Mouse (Mus musculus): ENCODE measurements around the gene Ripor1. TPM values are rescaled to one million over a fixed set of nuclear protein-coding genes. Genes with fewer than 3 reads are reported as not detected.

The Ripor1 gene
- polyA plus RNA-seq, 1 experiment from 2014 or later, result 44.4 TPM

GRCm38 (mm10) chr8:105618892-105619591 is 14.0 kb downstream of the Ripor1 start:
- no peak for ATAC-seq (replicated peaks; ENCODE audit: low FRiP score, low read depth)
- H3K27ac ChIP-seq, result no peak overlapping the region
- no peaks in the 10 kb centered on the region for H3K9me3 ChIP-seq (replicated peaks; ENCODE audit: low read length)
- DNase-seq (ENCODE audit: low spot score), result no peak
- H3K4me2 ChIP-seq (ENCODE audit: low read length), result no peak overlapping the region
- no peak overlapping the region for H3K9ac ChIP-seq (ENCODE audit: low read depth, low read length)
- no peak overlapping the region for H3K4me3 ChIP-seq (replicated peaks; ENCODE audit: low read depth, low read length)
- no peaks in the 10 kb centered on the region for H3K27me3 ChIP-seq (ENCODE audit: insufficient read depth, low read length)
- WGBS, result 92% methylated on average over 19 of the region's 19 CpGs
- TF ChIP-seq CTCF (IDR thresholded peaks at IDR 0.05; ENCODE audit: low read depth), result no peak
- peaks cover 27% of the 10 kb centered on the region for H3K4me1 ChIP-seq (replicated peaks; ENCODE audit: insufficient read depth, low read length)
- H3K36me3 ChIP-seq (ENCODE audit: insufficient read depth, low read length), result peaks cover 66% of the 10 kb centered on the region

GRCm38 (mm10) chr8:105620211-105620610 is 15.2 kb downstream of the Ripor1 start:
- Histone ChIP-seq H3K4me3 (replicated peaks; ENCODE audit: low read depth, low read length) (no peak overlapping the region), H3K9me3 (replicated peaks; ENCODE audit: low read length) (no peaks in the 10 kb centered on the region), H3K36me3 (ENCODE audit: insufficient read depth, low read length) (peaks cover 66% of the 10 kb centered on the region), H3K27ac (no peak overlapping the region), H3K9ac (ENCODE audit: low read depth, low read length) (no peak overlapping the region), H3K4me2 (ENCODE audit: low read length) (no peak overlapping the region), H3K4me1 (replicated peaks; ENCODE audit: insufficient read depth, low read length) (peaks cover 22% of the 10 kb centered on the region), H3K27me3 (ENCODE audit: insufficient read depth, low read length) (no peaks in the 10 kb centered on the region)
- no peak for DNase-seq (ENCODE audit: low spot score)
- TF ChIP-seq CTCF (IDR thresholded peaks at IDR 0.05; ENCODE audit: low read depth), result no peak
- ATAC-seq (replicated peaks; ENCODE audit: low FRiP score, low read depth), result no peak
- 88% methylated on average over 19 of the region's 19 CpGs for WGBS

DNA sequence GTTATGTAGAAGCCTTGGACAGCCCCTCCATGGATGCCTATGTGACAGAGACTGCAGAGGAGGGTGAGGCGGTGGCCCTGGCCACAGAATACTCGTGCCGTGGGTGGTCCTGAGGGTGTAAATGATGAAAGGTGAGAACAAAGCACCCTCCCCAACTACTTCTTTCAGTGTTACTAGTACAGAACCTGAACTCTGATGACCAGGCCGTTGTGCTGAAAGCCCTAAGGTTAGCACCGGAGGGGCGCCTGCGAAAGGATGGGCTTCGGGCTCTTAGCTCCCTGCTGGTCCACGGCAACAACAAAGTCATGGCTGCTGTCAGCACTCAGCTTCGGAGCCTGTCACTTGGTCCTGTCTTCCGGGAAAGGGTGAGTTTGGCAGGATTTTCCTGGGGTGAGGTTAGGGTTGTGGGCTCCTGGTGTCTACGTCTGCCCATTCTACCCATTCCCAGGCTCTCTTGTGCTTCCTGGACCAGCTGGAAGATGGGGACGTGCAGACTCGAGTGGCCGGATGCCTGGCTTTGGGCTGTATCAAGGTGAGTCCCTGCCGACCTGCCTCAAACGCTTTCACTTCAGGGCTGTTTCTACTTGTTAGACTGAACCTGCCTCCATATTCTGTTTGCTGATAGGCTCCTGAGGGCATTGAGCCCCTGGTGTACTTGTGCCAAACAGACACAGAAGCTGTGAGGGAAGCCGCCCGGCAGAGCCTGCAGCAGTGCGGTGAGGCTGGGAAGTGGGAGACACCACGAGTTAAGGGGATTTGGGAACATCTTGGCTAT is 16.1 kb downstream of the Ripor1 start:
- TF ChIP-seq CTCF (IDR thresholded peaks at IDR 0.05; ENCODE audit: low read depth), result no peak
- DNase-seq (ENCODE audit: low spot score) (no peak), ATAC-seq (replicated peaks; ENCODE audit: low FRiP score, low read depth) (no peak)
- H3K27ac ChIP-seq, result no peak overlapping the region
- H3K27me3 ChIP-seq (ENCODE audit: insufficient read depth, low read length), result no peaks in the 10 kb centered on the region
- WGBS, result 88% methylated on average over 21 of the region's 21 CpGs
- H3K4me3 ChIP-seq (replicated peaks; ENCODE audit: low read depth, low read length), result no peak overlapping the region
- no peaks in the 10 kb centered on the region for H3K9me3 ChIP-seq (replicated peaks; ENCODE audit: low read length)
- no peak overlapping the region for H3K9ac ChIP-seq (ENCODE audit: low read depth, low read length)
- peaks cover 22% of the 10 kb centered on the region for H3K4me1 ChIP-seq (replicated peaks; ENCODE audit: insufficient read depth, low read length)
- peaks cover 58% of the 10 kb centered on the region for H3K36me3 ChIP-seq (ENCODE audit: insufficient read depth, low read length)
- H3K4me2 ChIP-seq (ENCODE audit: low read length), result no peak overlapping the region

DNA sequence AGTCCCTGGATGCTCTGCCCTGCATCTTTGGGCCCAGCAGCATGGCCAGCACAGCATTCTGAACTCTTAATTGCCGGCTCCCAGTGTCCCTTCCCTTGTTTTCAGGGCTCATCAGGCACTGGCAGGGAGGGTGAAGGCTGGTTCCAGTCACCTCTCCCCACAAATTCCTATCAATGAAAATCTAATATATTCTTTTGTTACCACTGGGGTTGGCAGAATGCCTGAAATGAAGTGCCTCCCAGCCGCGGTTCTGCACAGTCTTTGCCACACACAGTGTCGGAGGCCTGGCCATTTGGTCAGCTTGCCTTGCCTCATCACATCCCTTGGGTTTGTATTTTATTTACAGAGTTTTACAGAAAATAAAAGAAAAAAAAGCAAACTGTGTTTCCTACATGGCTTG is 16.8 kb downstream of the Ripor1 start:
- Histone ChIP-seq H3K9me3 (replicated peaks; ENCODE audit: low read length) (no peaks in the 10 kb centered on the region), H3K9ac (ENCODE audit: low read depth, low read length) (no peak overlapping the region), H3K4me3 (replicated peaks; ENCODE audit: low read depth, low read length) (no peak overlapping the region), H3K36me3 (ENCODE audit: insufficient read depth, low read length) (peaks cover 51% of the 10 kb centered on the region), H3K4me2 (ENCODE audit: low read length) (no peak overlapping the region), H3K27ac (peak overlapping the region; percentile 47), H3K27me3 (ENCODE audit: insufficient read depth, low read length) (no peaks in the 10 kb centered on the region), H3K4me1 (replicated peaks; ENCODE audit: insufficient read depth, low read length) (peaks cover 22% of the 10 kb centered on the region)
- ATAC-seq (replicated peaks; ENCODE audit: low FRiP score, low read depth), result no peak
- 58% methylated on average over 4 of the region's 4 CpGs for WGBS
- DNase-seq (ENCODE audit: low spot score), result no peak
- TF ChIP-seq CTCF (IDR thresholded peaks at IDR 0.05; ENCODE audit: low read depth), result no peak

GRCm38 (mm10) chr8:105622421-105622920 is 17.4 kb downstream of the Ripor1 start:
- Histone ChIP-seq H3K27ac (peak overlapping the region; percentile 86), H3K27me3 (ENCODE audit: insufficient read depth, low read length) (no peaks in the 10 kb centered on the region), H3K4me3 (replicated peaks; ENCODE audit: low read depth, low read length) (no peak overlapping the region), H3K4me2 (ENCODE audit: low read length) (peak overlapping the region; percentile 26; the same call in 1 of the 2 replicates), H3K9ac (ENCODE audit: low read depth, low read length) (no peak overlapping the region), H3K4me1 (replicated peaks; ENCODE audit: insufficient read depth, low read length) (peaks cover 22% of the 10 kb centered on the region), H3K36me3 (ENCODE audit: insufficient read depth, low read length) (peaks cover 45% of the 10 kb centered on the region), H3K9me3 (replicated peaks; ENCODE audit: low read length) (no peaks in the 10 kb centered on the region)
- 1% methylated on average over 8 of the region's 8 CpGs for WGBS
- peak; percentile 98 for DNase-seq (ENCODE audit: low spot score)
- peak; percentile 90 for ATAC-seq (replicated peaks; ENCODE audit: low FRiP score, low read depth)
- TF ChIP-seq CTCF (IDR thresholded peaks at IDR 0.05; ENCODE audit: low read depth), result peak; percentile 99

GRCm38 (mm10) chr8:105623118-105623517 is 18.1 kb downstream of the Ripor1 start:
- H3K27ac ChIP-seq, result peak overlapping the region; percentile 86
- WGBS, result 15% methylated on average over 5 of the region's 5 CpGs
- ATAC-seq (replicated peaks; ENCODE audit: low FRiP score, low read depth), result no peak; the same call in 1 of the 2 replicates
- peak overlapping the region; percentile 26 for H3K4me2 ChIP-seq (ENCODE audit: low read length)
- H3K4me1 ChIP-seq (replicated peaks; ENCODE audit: insufficient read depth, low read length), result peaks cover 22% of the 10 kb centered on the region
- peak; percentile 36 for DNase-seq (ENCODE audit: low spot score)
- no peak overlapping the region for H3K9ac ChIP-seq (ENCODE audit: low read depth, low read length)
- H3K9me3 ChIP-seq (replicated peaks; ENCODE audit: low read length), result no peaks in the 10 kb centered on the region
- no peak for TF ChIP-seq CTCF (IDR thresholded peaks at IDR 0.05; ENCODE audit: low read depth)
- H3K4me3 ChIP-seq (replicated peaks; ENCODE audit: low read depth, low read length), result no peak overlapping the region
- H3K27me3 ChIP-seq (ENCODE audit: insufficient read depth, low read length), result no peaks in the 10 kb centered on the region
- peaks cover 38% of the 10 kb centered on the region for H3K36me3 ChIP-seq (ENCODE audit: insufficient read depth, low read length)

All from kidney, postnatal 0 days (tissue).